Mouse (Mus musculus): ENCODE data around the gene Tssc4. TPM values are rescaled to one million over a fixed set of nuclear protein-coding genes. Genes with fewer than 3 reads are reported as not detected.

Gene Tssc4
- polyA plus RNA-seq, 1 experiment: 23.0 TPM

GRCm38 (mm10) chr7:143044049-143044825 is 24.8 kb upstream of the Tssc4 start:
- TF ChIP-seq CTCF (IDR thresholded peaks at IDR 0.05; ENCODE audit: low read depth, low read length) (no peak), POLR2A (IDR thresholded peaks at IDR 0.05; ENCODE audit: borderline replicate concordance, low read depth, low read length) (no peak)
- Histone ChIP-seq H3K27ac (ENCODE audit: insufficient read depth, low read depth, low read length) (no peak overlapping the region), H3K4me1 (ENCODE audit: control insufficient read depth, insufficient read depth, low read length) (peaks cover 68% of the 10 kb centered on the region), H3K4me3 (ENCODE audit: insufficient read depth, low read length) (no peak overlapping the region)

GRCm38 (mm10) chr7:143044826-143045206 is 24.2 kb upstream of the Tssc4 start:
- H3K4me1 ChIP-seq (ENCODE audit: control insufficient read depth, insufficient read depth, low read length): peaks cover 63% of the 10 kb centered on the region
- no peak overlapping the region for H3K4me3 ChIP-seq (ENCODE audit: insufficient read depth, low read length)
- H3K27ac ChIP-seq (ENCODE audit: insufficient read depth, low read depth, low read length): no peak overlapping the region
- no peak for TF ChIP-seq POLR2A (IDR thresholded peaks at IDR 0.05; ENCODE audit: borderline replicate concordance, low read depth, low read length)
- no peak for TF ChIP-seq CTCF (IDR thresholded peaks at IDR 0.05; ENCODE audit: low read depth, low read length)

GRCm38 (mm10) chr7:143046358-143046757 is 22.7 kb upstream of the Tssc4 start:
- Histone ChIP-seq H3K4me1 (ENCODE audit: control insufficient read depth, insufficient read depth, low read length) (peaks cover 50% of the 10 kb centered on the region), H3K27ac (ENCODE audit: insufficient read depth, low read depth, low read length) (peak overlapping the region; percentile 44), H3K4me3 (ENCODE audit: insufficient read depth, low read length) (no peak overlapping the region)
- TF ChIP-seq POLR2A (IDR thresholded peaks at IDR 0.05; ENCODE audit: borderline replicate concordance, low read depth, low read length) (no peak), CTCF (IDR thresholded peaks at IDR 0.05; ENCODE audit: low read depth, low read length) (no peak)

GRCm38 (mm10) chr7:143049331-143049730 is 19.7 kb upstream of the Tssc4 start:
- no peak overlapping the region for H3K4me3 ChIP-seq (ENCODE audit: insufficient read depth, low read length)
- TF ChIP-seq CTCF (IDR thresholded peaks at IDR 0.05; ENCODE audit: low read depth, low read length) (no peak), POLR2A (IDR thresholded peaks at IDR 0.05; ENCODE audit: borderline replicate concordance, low read depth, low read length) (no peak)
- peaks cover 33% of the 10 kb centered on the region for H3K4me1 ChIP-seq (ENCODE audit: control insufficient read depth, insufficient read depth, low read length)
- no peak overlapping the region for H3K27ac ChIP-seq (ENCODE audit: insufficient read depth, low read depth, low read length)

GRCm38 (mm10) chr7:143049841-143050816 is 18.9 kb upstream of the Tssc4 start:
- no peak overlapping the region for H3K4me3 ChIP-seq (ENCODE audit: insufficient read depth, low read length)
- H3K4me1 ChIP-seq (ENCODE audit: control insufficient read depth, insufficient read depth, low read length): peaks cover 41% of the 10 kb centered on the region
- no peak for TF ChIP-seq POLR2A (IDR thresholded peaks at IDR 0.05; ENCODE audit: borderline replicate concordance, low read depth, low read length)
- TF ChIP-seq CTCF (IDR thresholded peaks at IDR 0.05; ENCODE audit: low read depth, low read length): no peak
- no peak overlapping the region for H3K27ac ChIP-seq (ENCODE audit: insufficient read depth, low read depth, low read length)

- Histone ChIP-seq H3K4me1 (ENCODE audit: control insufficient read depth, insufficient read depth, low read length) (peaks cover 43% of the 10 kb centered on the region), H3K27ac (ENCODE audit: insufficient read depth, low read depth, low read length) (no peak overlapping the region), H3K4me3 (ENCODE audit: insufficient read depth, low read length) (no peak overlapping the region)
- TF ChIP-seq POLR2A (IDR thresholded peaks at IDR 0.05; ENCODE audit: borderline replicate concordance, low read depth, low read length) (no peak), CTCF (IDR thresholded peaks at IDR 0.05; ENCODE audit: low read depth, low read length) (no peak)
These were observed 17.7 kb upstream of the Tssc4 start for GRCm38 (mm10) chr7:143051316-143051715.

GRCm38 (mm10) chr7:143052626-143053007 is 16.4 kb upstream of the Tssc4 start, which contains the start of gene Cd81:
Gene Cd81, plus strand, starts transcription at chr7:143052739.
- TF ChIP-seq CTCF (IDR thresholded peaks at IDR 0.05; ENCODE audit: low read depth, low read length) (no peak), POLR2A (IDR thresholded peaks at IDR 0.05; ENCODE audit: borderline replicate concordance, low read depth, low read length) (peak; percentile 89)
- peak within 1 kb of the TSS; percentile 63 for H3K4me3 ChIP-seq (ENCODE audit: insufficient read depth, low read length)
- peak within 1 kb of the TSS; percentile 50 for H3K27ac ChIP-seq (ENCODE audit: insufficient read depth, low read depth, low read length)
- H3K4me1 ChIP-seq (ENCODE audit: control insufficient read depth, insufficient read depth, low read length): peaks cover 46% of the 10 kb centered on the region

- H3K27ac ChIP-seq (ENCODE audit: insufficient read depth, low read depth, low read length): peak overlapping the region; percentile 50
- no peak for TF ChIP-seq CTCF (IDR thresholded peaks at IDR 0.05; ENCODE audit: low read depth, low read length)
- no peak for TF ChIP-seq POLR2A (IDR thresholded peaks at IDR 0.05; ENCODE audit: borderline replicate concordance, low read depth, low read length)
- peaks cover 48% of the 10 kb centered on the region for H3K4me1 ChIP-seq (ENCODE audit: control insufficient read depth, insufficient read depth, low read length)
- peak overlapping the region; percentile 63 for H3K4me3 ChIP-seq (ENCODE audit: insufficient read depth, low read length)
These were observed 15.8 kb upstream of the Tssc4 start for GRCm38 (mm10) chr7:143053008-143053899.

Data from bone marrow macrophage, adult 2 months (primary cell).